Mouse (Mus musculus) spleen, postnatal 0 days (tissue): ENCODE results near the gene Tspan32. TPM values are rescaled to one million over a fixed set of nuclear protein-coding genes. Genes with fewer than 3 reads are reported as not detected.

Experiments used
- polyA plus RNA-seq: library from polyadenylated mRNA; unstranded; fragments of >200 nt; fragmentation: Nextera tagmentation; extraction: Ambion mirVana; gene quantifications from 2 replicates; pipeline ENCODE4 v1.2.1, GENCODE M21; 2015

The Tspan32 gene
- 107 and 111 TPM in 2 replicates for polyA plus RNA-seq

GRCm38 (mm10) chr7:143004727-143005343, at the start of gene Tspan32:
Gene Tspan32 (plus strand): TSS chr7:143005046.

GRCm38 (mm10) chr7:142968809-142969511, 35.9 kb upstream of the Tspan32 start, which contains the start of gene Ascl2:
Gene Ascl2 (minus strand): TSS chr7:142969264.

GRCm38 (mm10) chr7:143052626-143053007, 47.8 kb downstream of the Tspan32 start, which contains the start of gene Cd81:
Gene Cd81 (plus strand): TSS chr7:143052739.

GRCm38 (mm10) chr7:143068882-143069591, 64.2 kb downstream of the Tspan32 start, which contains the start of gene Tssc4:
Gene Tssc4 (plus strand): TSS chr7:143069249.

Other genes starting within 250 kb of the Tspan32 start
- gene Th, start 73.9 kb upstream of the Tspan32 start, polyA plus RNA-seq, result not detected in 2 replicates
- gene Ascl2, start 35.8 kb upstream of the Tspan32 start, polyA plus RNA-seq, result 1.3 and 2.0 TPM in 2 replicates
- 198 and 246 TPM in 2 replicates for gene Cd81, start 47.7 kb downstream of the Tspan32 start, polyA plus RNA-seq
- 50.7 and 50.9 TPM in 2 replicates for gene Tssc4, start 64.2 kb downstream of the Tspan32 start, polyA plus RNA-seq
- 0.77 and 0.91 TPM in 2 replicates for gene Trpm5, start 89.6 kb downstream of the Tspan32 start, polyA plus RNA-seq
- gene Kcnq1, start 101.3 kb downstream of the Tspan32 start, polyA plus RNA-seq, result 0.78 and 0.87 TPM in 2 replicates